Mouse (Mus musculus): ENCODE data around the gene Rae1.

The Rae1 gene

DNA sequence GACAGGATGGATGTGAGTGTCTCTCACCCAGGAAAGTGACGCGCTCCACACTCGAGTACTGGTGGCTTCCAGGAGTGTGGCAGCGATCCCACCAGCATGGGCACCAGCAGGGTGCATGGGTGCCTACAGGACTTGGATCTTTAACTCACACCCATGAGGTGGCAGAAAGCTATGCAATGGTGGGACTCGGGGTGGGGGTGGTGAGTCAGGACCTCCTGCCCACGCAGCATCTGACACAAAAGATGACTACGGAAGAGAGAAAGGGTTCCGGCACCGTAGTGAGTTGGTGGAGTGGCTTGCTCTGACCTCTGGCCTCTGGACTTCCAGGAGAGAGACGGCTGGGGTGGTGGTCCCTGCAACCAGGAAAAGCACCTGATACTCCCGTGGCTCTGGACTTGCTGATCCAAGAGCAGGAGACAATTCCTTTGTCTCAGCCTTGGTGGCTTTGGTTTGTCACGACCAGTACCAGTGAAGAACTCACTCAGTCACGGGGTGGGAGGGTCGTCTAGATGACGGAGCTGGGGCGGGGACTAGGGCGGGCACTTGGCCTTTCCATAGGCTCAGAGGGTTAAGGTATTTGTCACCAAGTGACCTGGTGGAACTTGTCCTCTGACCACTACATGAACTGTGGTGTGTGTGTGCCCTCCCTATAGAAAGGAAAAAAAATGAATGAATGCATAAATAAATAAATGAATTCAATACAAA lies 48.3 kb downstream of the Rae1 start:
- DNase-seq (ENCODE audit: low read depth, low spot score), result no peak

DNA sequence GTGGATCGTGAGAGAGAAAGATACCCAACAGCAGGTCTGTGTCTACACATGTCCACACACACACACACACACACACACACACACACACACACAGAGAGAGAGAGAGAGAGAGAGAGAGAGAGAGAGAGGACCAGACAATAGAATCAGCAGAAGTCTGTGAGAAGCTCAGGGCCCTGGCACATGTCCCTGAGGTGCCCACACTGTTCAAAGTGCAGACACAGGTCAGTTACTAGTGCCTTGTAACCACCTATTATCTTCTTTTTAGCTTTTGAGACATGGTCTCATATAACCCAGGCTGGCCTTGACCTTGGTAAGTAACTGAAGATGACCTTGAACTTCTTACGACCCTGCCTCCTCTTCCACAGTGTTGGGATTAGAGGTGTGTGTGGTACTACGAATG lies 49.3 kb downstream of the Rae1 start:
- DNase-seq (ENCODE audit: low read depth, low spot score), result no peak

DNA sequence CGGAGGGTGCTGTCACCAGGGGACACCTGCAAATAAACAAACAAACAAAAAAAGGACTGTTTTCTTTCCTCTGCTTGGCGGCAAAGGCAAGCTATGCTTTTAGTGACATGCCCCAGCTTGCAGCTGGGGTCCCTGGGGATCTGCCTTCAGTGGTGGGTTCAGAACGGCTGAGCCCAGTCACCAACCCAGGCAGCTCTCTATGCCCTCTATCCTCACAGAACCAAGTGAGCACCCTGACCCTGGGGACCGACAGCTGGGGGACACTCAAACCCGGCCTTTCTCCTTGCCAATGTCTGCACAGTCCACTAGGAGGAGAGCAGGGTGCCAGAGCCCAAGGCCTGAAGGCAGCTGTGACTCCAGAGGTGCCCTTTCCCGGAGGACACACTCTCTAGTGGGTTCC lies 49.9 kb downstream of the Rae1 start:
- no peak for DNase-seq (ENCODE audit: low read depth, low spot score)

DNA sequence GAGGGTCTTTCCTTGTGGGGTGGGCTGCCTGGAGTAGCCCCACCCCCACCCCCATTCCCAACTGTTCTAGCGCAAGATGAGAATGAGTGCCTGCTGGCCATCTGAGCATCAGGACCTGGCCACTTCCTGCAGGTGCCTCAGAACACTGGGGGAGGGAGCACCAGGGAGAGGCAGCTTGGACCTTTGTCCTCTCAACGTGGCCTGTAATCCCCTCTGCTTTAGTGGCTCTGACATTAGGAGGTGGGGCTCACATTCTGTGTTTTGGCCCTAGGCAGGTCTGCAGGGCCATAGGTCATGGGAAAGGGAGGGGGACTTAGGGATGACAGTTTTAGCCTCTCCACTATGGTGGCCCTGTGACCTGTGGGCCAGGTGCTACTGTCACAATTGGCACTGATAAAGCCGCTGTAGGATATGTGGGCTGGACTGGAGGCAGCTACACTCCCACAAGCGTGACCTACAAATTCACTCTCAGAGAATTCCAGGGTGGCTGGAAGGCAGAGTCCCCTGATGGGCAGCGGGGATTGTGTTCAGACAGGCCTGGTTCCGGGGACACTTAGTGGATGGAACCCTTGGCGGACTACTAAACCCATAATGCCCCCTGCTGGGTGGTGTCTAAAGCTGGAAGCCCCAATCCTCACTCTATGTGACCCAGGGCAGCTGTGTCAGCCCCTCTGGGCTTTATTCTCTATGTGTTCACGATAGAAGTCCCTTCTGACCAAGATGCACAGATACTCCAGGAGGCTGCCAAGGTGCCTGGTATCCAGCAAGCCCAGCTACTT lies 50.9 kb downstream of the Rae1 start:
- no peak for DNase-seq (ENCODE audit: low read depth, low spot score)

DNA sequence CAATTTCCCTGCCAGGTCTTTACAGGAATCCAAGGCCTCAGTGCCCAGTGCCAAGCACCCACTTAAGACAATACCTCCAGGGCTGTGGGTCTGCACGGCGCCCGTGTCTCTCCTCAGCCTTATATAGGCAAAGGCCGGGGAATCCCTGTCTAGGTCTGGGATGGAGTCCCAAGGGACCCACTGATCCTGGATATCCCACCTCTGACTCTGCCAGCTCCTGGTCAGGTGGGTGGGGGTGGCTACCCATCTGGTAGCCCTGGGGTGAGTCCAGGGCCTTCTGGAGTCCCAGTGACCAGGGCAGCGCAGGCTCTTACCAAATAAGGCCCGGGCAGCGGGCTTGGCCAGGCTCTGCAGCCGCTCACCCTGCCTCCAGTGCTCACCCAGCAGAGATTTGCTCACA lies 53.0 kb downstream of the Rae1 start:
- no peak for DNase-seq (ENCODE audit: low read depth, low spot score)

DNA sequence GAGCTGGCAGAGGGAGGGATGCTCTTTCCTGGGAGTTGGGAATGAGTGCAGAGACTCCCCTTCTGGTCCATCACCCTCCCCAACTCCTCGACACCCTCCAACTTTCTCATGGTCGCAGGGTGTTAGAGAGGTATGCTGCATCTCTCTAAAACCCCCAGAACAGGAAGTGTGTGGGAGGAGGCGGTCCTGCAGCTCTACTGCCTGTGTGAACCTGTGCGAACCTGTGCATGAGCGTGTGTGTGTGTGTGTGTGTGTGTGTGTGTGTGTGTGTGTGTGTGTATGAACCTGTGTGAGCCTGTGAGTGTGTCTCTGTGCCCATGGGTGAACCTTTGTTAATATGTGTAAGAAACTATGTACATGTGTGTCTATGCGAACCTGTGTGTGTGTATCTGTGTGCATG lies 53.9 kb downstream of the Rae1 start:
- no peak for DNase-seq (ENCODE audit: low read depth, low spot score)

DNA sequence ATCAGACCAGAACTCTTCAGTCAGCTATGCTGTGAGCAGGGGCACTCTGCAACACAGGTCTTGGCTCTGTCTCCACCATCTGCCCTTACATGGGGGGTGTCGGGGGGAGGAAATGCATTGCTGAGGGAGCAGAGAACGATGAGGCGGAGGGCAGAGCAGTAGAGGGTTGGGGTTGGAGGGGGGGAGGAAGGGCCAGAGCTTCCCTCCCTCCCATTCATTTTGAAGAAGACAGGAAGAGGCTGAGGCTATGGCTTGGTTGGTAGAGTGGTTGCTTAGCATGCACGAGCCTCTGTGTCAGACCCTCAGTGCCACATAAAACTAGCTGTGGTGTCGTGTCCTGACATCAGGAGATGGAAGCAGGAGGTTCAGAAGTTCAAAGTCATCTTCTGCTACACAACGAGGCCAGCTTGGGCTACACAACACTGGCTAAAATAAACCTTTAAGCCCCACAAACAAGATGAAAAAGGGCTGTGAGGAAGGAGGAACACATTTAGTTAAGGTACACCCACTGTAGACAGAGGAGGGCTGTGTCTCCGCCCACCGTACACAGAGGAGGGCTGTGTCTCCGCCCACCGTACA lies 56.5 kb downstream of the Rae1 start:
- DNase-seq (ENCODE audit: low read depth, low spot score), result no peak

DNA sequence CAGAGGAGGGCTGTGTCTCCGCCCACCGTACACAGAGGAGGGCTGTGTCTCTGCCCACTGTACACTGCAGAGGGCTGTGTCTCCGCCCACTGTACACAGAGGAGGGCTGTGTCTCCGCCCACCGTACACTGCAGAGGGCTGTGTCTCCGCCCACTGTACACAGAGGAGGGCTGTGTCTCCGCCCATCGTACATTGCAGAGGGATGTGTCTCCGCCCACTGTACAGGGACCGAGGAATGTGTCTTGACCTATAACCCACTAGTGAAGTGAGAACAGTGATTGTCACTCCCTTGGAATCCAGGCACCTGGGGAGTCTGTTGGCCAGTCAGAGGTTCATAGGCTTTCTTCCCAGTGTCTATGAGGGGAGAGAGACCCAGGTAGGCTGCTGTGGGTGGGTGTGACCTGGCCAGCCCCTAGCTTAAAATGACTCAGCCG lies 57.0 kb downstream of the Rae1 start:
- no peak for DNase-seq (ENCODE audit: low read depth, low spot score)

DNA sequence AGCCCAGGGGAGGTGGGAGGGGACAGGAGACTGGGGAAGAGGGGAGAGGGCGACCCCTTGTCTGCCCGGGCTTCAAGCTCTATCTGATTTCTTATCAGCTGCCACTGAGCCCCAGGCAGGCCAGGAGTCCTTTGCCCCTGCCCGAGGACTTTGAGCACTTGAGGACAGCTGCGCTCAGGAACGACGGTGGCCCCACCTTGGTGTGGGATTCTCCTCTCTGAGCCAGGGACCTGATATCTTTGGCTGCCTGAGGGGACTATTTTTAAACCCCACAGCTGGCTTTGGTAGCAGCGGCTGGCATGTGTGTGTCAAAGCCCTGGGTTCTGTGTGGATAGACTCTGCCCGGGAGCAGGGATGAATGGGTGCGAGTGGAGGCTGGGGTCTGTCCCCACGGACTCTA lies 57.7 kb downstream of the Rae1 start:
- DNase-seq (ENCODE audit: low read depth, low spot score), result no peak

DNA sequence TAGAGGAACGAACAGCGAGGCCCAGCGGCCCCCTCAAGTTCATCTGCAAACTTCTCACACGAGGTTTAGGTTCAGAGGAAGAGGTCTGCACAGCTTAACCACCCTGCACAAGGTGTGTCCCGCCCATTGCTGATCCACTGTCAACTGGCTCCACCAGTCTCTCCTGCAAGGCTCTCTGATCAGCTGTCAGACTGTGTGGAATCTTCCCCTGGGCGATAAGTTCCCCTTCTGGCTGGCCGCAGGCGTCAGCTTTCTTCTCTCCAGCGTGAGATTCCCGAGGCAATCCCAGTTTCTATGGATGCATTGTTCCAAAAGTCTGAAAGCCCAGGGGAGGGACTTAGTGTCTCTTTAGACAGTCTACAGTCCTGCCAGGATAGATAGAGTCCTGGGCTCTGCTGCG lies 58.3 kb downstream of the Rae1 start:
- DNase-seq (ENCODE audit: low read depth, low spot score), result no peak

DNA sequence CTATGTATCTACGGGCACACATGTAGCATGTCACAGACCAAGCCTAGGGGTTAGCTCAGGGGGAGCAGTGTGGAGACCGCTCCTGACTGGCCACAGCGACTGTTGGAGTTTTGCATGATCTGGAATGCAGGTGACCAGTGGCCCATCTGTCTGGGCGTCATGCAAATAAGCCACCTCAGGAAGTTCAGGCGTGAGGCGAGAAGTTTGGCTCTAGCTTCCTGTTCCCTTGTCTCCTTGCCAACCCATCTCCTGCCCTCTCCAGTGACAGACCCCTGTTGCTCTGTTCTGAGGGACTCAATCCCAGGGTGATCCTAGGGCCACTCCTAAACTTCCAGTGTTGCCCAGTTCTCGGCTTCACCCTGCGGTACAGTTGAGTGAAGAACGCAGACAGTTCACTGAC lies 60.5 kb downstream of the Rae1 start:
- no peak for DNase-seq (ENCODE audit: low read depth, low spot score)

DNA sequence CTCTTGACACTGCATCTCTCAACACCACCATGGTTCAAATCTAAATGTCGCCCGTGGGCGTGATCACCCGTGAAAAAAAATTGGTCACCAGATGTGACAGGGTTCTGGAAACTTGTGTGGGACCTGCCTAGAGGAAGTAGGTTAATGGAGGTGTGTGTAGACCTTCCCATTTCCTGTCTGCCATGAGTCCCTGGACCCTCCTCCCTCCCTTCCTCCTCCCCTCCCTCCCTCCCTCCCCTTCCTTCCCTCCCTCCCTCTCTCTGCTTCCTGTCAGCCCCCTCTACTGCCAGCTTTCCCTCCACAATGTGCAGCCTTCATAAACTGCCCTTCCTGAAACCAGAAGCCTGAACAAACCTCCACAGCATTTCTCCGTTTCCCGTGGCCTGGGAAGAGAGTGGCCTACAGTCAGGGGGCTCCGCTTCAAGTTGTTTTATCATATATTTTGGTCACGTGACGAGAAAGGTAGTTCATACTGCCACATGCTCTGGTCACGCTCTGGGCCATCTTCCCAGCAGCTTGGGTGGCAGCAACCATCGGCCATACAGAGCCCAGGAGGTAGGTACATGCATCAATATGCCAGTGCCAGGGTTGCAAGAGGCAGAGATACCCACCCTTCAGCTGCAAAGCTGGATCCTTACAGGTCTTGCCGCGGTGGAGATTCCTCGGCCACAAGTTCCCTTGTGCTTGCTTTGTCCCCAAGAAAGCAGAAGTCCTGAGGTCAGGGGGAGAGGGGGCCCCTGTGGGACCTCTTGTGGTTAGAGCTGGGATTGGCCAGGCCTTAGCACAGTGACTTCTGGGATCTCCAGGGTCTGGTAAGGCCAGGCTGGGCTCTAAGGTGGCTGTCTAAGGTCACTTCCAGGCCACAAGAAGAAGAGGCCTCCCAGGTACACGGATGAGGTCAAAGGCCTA lies 61.8 kb downstream of the Rae1 start:
- no peak for DNase-seq (ENCODE audit: low read depth, low spot score)

DNA sequence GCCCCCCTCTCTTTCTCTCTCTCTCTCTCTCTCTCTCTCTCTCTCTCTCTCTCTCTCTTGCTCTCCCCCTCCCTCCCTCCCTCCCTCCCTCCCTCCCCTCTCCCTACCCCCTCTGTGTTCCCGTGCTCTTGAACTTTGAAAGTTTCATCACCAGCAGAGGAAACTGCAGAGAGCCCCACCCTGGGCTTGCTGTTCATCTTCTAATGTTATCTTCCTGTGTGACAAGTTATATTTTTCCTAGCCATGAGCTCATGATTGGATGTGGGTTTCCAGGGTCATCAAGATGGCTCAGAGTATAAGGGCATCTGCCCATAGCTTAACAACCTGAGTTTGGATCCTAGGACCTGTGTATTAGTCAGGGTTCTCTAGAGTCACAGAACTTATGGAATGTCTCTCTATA lies 63.3 kb downstream of the Rae1 start:
- DNase-seq (ENCODE audit: low read depth, low spot score), result no peak

DNA sequence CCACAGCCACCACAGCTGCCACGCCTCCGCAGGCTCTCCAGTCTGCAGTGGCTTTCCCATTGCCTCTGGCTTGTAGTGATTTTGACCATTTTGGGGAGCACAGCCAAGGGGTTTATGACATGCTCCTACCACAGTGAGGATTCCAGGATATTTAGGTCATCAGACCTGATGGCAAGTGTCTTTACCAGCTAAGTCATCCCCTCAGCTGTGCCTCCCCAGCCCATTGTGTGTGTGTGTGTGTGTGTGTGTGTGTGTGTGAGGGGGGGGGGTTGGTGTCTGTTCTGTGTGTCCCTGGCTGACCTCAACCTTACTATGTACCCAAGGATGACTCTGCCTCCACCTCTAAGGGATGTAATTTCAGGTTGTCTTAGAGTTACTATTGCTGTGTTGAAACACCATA lies 64.9 kb downstream of the Rae1 start:
- DNase-seq (ENCODE audit: low read depth, low spot score), result no peak

Data from forelimb bud, embryonic 11.5 days (tissue).